Mouse (Mus musculus) ES-Bruce4 (cell line): Measurements from ENCODE around the gene Satb1.
A peak's percentile ranks its signal among the peaks of the same experiment; 100 is the strongest.

ENCODE experiments used
- EP300 ChIP-seq: IDR thresholded peaks from 2 replicates; pipeline ENCODE4 v1.6.1; 2011; ENCODE audit warnings: low read depth, low read length; ENCODE audit not compliant: insufficient read depth
- POLR2A ChIP-seq: IDR thresholded peaks from one replicate; pipeline ENCODE4 v1.8.1; 2011; ENCODE audit warnings: low read length; ENCODE audit not compliant: insufficient read depth

DNA sequence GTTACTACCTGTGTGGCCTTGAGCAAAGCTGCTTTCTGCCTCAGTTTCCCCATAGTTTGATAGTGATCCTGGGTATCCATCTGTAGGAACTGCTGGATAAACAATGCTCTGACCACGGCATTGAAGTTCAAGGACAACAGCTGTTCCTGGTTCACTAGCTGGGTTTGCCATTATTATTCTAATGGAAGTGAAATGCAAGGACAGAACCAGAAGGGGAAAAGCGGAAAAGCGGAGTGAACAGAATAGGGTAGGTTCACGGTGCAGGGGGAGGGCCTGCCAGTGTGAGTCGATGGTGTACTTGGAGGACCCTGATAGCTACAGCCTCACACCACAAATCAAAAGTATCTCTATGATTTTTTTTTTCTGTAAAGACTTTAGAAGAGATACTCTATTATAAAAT, 6.4 kb upstream of the Satb1 start:
- TF ChIP-seq EP300 (peak; percentile 84), POLR2A (no peak)
